Mouse (Mus musculus): ENCODE results near the gene Pigp. TPM values are rescaled to one million over a fixed set of nuclear protein-coding genes. Genes with fewer than 3 reads are reported as not detected.

The Pigp gene
- polyA plus RNA-seq, 1 experiment from 2014 or later, result 122 TPM

- Histone ChIP-seq H3K36me3 (0 out of 2 replicates have a peak, but pooled peaks cover 3% of the 10 kb centered on the region), H3K9ac (no peak overlapping the region), H3K9me3 (no peaks in the 10 kb centered on the region), H3K27me3 (no peaks in the 10 kb centered on the region), H3K4me2 (no peak overlapping the region), H3K4me1 (0 out of 2 replicates have a peak, but pooled peaks cover 7% of the 10 kb centered on the region), H3K4me3 (no peak overlapping the region), H3K27ac (no peak overlapping the region)
- ATAC-seq (ENCODE audit: insufficient number of reproducible peaks, insufficient read depth, low FRiP score, low TSS enrichment, low read depth), result no peak
- 93% methylated on average over 7 of the region's 7 CpGs for WGBS
These were observed 16.0 kb upstream of the Pigp start for GRCm38 (mm10) chr16:94387690-94388089.

GRCm38 (mm10) chr16:94383277-94383676 is 11.6 kb upstream of the Pigp start:
- Histone ChIP-seq H3K27ac (no peak overlapping the region), H3K36me3 (0 out of 2 replicates have a peak, but pooled peaks cover 3% of the 10 kb centered on the region), H3K4me2 (no peak overlapping the region), H3K9ac (no peak overlapping the region), H3K9me3 (no peaks in the 10 kb centered on the region), H3K27me3 (no peaks in the 10 kb centered on the region), H3K4me1 (peaks cover 22% of the 10 kb centered on the region; the same call in 1 of the 2 replicates), H3K4me3 (no peak overlapping the region)
- WGBS, result 95% methylated on average over 3 of the region's 3 CpGs
- ATAC-seq (ENCODE audit: insufficient number of reproducible peaks, insufficient read depth, low FRiP score, low TSS enrichment, low read depth), result no peak

- H3K36me3 ChIP-seq, result no peaks in the 10 kb centered on the region
- no peak overlapping the region for H3K27ac ChIP-seq
- H3K4me2 ChIP-seq, result no peak overlapping the region
- no peaks in the 10 kb centered on the region for H3K27me3 ChIP-seq
- H3K9ac ChIP-seq, result no peak overlapping the region
- 70% methylated on average over 1 of the region's 1 CpGs for WGBS
- H3K4me1 ChIP-seq, result peaks cover 28% of the 10 kb centered on the region; the same call in 1 of the 2 replicates
- no peak for ATAC-seq (ENCODE audit: insufficient number of reproducible peaks, insufficient read depth, low FRiP score, low TSS enrichment, low read depth)
- no peak overlapping the region for H3K4me3 ChIP-seq
- no peaks in the 10 kb centered on the region for H3K9me3 ChIP-seq
These were observed 7.7 kb upstream of the Pigp start for GRCm38 (mm10) chr16:94379386-94379785.

DNA sequence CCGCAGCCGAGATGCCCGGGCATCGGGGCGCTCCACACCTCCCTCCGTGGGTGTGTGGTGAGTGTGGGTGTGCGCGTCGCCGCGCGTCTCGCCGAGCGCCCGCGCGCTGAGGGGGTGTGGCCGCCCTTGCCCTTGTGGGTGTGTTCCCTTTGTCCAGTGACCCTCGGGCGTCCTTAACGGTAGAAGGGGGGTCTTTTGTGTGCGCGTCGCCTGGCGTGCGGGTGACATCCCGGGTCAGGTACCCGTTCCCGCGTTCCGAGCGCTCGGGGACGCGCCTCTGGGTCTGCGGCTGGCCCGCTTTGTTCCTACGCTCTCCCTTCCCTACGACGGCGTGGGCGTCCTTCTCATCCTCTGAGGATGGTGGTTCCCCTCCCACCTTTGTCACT is 734 bp downstream of the Pigp start:
- peak overlapping the region; percentile 93 for H3K9ac ChIP-seq
- WGBS, result under 1% methylated on average over 42 of the region's 43 CpGs
- H3K9me3 ChIP-seq, result no peaks in the 10 kb centered on the region
- H3K4me1 ChIP-seq, result peaks cover 18% of the 10 kb centered on the region
- H3K4me2 ChIP-seq, result peak overlapping the region; percentile 72
- peak; percentile 84 for ATAC-seq (ENCODE audit: insufficient number of reproducible peaks, insufficient read depth, low FRiP score, low TSS enrichment, low read depth)
- no peaks in the 10 kb centered on the region; the same call in 1 of the 2 replicates for H3K36me3 ChIP-seq
- H3K4me3 ChIP-seq, result peak overlapping the region; percentile 85
- peak overlapping the region; percentile 97 for H3K27ac ChIP-seq
- H3K27me3 ChIP-seq, result no peaks in the 10 kb centered on the region

DNA sequence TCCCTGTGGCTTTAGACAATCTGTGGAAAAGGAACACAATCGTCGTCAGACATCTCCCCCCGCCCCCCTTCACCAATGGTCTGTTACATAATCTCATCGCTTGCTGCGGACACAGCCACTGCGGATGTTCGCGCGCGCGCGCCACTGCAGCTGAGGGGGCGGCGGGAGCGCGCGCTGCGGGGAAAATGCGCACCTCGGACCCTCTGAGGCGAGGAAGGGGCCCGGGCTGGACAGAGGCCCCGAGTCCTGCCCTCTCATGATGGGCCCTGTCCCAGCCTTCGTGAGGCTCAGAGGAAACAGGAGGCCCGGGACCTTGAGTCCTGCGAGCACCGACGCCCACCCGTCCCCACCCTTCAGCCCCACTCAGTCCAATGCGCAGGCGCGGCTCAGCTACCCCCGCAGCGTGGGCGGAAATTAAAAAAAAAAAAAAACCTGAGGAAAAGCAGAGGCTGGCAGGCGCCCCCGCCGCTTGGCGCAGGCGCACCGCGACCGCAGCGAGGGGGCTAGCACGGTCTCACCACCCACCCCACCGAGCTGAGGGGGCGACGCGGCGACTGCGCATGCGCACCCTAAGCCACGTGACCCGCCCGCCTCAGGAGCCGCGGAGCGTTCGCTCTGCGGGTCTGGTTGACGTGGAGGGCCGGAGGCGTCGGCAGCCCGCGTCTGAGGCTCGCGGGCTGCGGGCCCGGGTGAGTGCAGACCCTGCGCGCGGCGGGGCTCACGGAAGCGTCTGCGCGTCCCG is 1.3 kb downstream of the Pigp start, which contains the start of gene Ttc3:
TSS of gene Ttc3 (plus strand) at position 446 of the 742 bp plus-strand sequence.
- H3K27me3 ChIP-seq, result no peaks in the 10 kb centered on the region
- H3K9ac ChIP-seq, result peak within 1 kb of the TSS; percentile 93
- peaks cover 18% of the 10 kb centered on the region for H3K4me1 ChIP-seq
- H3K9me3 ChIP-seq, result no peaks in the 10 kb centered on the region
- peak within 1 kb of the TSS; percentile 85 for H3K4me3 ChIP-seq
- peaks cover 2% of the 10 kb centered on the region; the same call in 1 of the 2 replicates for H3K36me3 ChIP-seq
- H3K4me2 ChIP-seq, result peak within 1 kb of the TSS; percentile 72
- H3K27ac ChIP-seq, result peak within 1 kb of the TSS; percentile 97
- peak; percentile 90 for ATAC-seq (ENCODE audit: insufficient number of reproducible peaks, insufficient read depth, low FRiP score, low TSS enrichment, low read depth)
- WGBS, result under 1% methylated on average over 78 of the region's 79 CpGs

DNA sequence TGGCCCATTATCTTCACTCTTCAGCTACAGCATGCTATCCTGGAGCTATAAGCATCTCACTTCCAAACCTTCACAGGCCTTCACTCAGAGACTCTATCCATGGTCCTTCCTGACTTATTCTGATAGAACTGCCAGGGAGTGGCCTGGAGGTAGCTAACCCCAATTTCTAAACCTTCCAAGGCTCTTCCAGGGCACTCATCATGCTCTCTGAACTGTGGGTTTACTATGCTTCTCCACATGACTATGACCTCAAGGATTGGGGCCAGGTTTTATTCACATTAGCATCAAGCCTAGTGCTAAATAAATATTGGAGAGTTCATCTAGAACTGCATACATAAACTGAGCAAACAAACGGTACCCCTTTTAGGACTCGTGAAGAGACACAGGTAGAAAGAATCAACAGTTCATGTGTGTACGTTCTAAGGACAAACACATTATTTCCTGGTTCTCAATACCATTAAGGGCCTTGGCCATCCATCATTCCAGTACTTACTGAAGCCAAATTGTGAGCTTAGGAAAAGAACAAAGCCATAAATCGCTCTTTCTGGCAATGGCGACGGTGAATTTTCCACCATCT is 2.0 kb downstream of the Pigp start:
- Histone ChIP-seq H3K4me3 (peak overlapping the region; percentile 85), H3K27ac (peak overlapping the region; percentile 97), H3K4me2 (peak overlapping the region; percentile 72), H3K27me3 (no peaks in the 10 kb centered on the region), H3K4me1 (peaks cover 15% of the 10 kb centered on the region), H3K36me3 (peaks cover 7% of the 10 kb centered on the region; the same call in 1 of the 2 replicates), H3K9me3 (no peaks in the 10 kb centered on the region), H3K9ac (peak overlapping the region; percentile 93)
- WGBS, result 5% methylated on average over 6 of the region's 6 CpGs
- no peak for ATAC-seq (ENCODE audit: insufficient number of reproducible peaks, insufficient read depth, low FRiP score, low TSS enrichment, low read depth)

DNA sequence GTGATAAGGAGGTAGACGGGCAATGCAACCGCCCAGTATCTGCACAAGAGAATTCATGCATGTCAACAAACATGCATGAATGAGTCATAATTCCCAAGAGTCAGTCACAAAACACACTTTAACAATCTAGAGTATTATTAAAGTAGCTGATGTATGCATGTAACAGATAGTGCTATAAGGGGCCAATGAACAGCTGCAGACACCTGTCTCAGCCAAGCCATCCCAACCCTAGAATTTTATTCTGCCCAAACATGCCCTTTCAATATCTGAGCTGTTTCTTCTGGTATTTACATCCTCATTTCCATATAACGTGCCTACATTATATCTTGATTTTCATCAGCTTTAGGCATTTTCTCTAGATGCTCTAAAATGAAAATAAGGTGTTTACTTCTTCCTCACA is 6.2 kb downstream of the Pigp start:
- H3K9me3 ChIP-seq, result no peaks in the 10 kb centered on the region
- H3K9ac ChIP-seq, result no peak overlapping the region
- no peak overlapping the region for H3K4me2 ChIP-seq
- H3K36me3 ChIP-seq, result peaks cover 8% of the 10 kb centered on the region; the same call in 1 of the 2 replicates
- ATAC-seq (ENCODE audit: insufficient number of reproducible peaks, insufficient read depth, low FRiP score, low TSS enrichment, low read depth), result no peak
- H3K4me1 ChIP-seq, result peaks cover 16% of the 10 kb centered on the region
- H3K27me3 ChIP-seq, result no peaks in the 10 kb centered on the region
- 81% methylated on average over 3 of the region's 3 CpGs for WGBS
- H3K27ac ChIP-seq, result no peak overlapping the region
- H3K4me3 ChIP-seq, result no peak overlapping the region

DNA sequence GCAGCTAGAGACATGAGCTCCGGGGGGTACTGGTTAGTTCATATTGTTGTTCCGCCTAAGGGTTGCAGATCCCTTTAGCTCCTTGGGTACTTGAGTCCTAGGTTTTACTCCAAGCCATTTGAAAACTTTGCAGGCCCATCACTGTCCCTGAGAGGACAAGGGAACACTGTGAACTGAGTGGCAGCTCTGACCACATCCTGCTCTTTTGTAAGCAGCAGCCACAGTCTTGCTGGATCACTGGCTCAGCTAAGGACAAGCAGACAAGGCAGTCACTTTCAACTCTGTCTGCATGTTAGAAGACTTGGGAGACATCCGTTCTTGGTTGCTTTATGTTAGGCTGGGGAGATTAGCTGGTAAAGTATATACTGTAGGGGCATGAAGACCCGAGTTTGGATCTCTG is 7.8 kb downstream of the Pigp start:
- 86% methylated on average over 4 of the region's 4 CpGs for WGBS
- Histone ChIP-seq H3K4me3 (no peak overlapping the region), H3K4me2 (no peak overlapping the region), H3K9ac (no peak overlapping the region), H3K4me1 (peaks cover 7% of the 10 kb centered on the region), H3K27ac (no peak overlapping the region), H3K27me3 (no peaks in the 10 kb centered on the region), H3K36me3 (peaks cover 8% of the 10 kb centered on the region; the same call in 1 of the 2 replicates), H3K9me3 (no peaks in the 10 kb centered on the region)
- ATAC-seq (ENCODE audit: insufficient number of reproducible peaks, insufficient read depth, low FRiP score, low TSS enrichment, low read depth), result no peak

DNA sequence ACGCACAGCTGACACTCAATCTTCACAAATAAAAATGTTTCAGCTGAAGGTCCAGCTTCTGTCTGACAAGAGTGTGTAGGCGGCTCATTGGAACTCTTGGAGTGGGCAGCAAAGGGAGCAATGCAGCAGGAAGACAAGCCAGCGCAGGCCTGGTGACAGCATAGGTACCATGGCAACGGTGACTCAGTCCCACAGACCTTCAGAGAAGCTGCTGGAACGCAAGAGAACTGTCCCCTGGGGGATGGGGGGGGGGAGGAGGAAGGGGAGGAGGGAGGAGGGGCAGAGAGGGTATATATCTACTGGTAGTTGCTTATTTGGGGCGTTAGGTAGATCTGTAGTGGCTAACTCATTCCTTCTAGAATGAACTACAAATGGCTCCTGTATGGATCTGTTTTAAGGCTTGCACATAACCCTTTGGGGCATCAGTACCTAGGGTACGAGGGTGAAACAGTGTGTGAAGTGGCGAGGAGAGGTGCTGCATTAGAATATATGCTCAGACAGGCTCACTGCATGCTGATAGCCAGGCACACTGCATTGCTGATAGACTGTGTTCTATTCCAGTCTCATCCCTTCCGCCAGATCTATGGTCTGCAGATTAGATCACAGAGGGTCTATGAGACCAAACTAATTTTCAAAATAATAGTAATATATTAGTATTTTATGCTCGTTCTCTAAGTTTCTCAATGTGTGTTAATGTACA is 9.3 kb downstream of the Pigp start:
- Histone ChIP-seq H3K9ac (no peak overlapping the region), H3K4me2 (no peak overlapping the region), H3K9me3 (no peaks in the 10 kb centered on the region), H3K27ac (no peak overlapping the region), H3K4me3 (no peak overlapping the region), H3K27me3 (no peaks in the 10 kb centered on the region), H3K4me1 (peaks cover 7% of the 10 kb centered on the region), H3K36me3 (peaks cover 8% of the 10 kb centered on the region; the same call in 1 of the 2 replicates)
- 46% methylated on average over 10 of the region's 10 CpGs for WGBS
- no peak for ATAC-seq (ENCODE audit: insufficient number of reproducible peaks, insufficient read depth, low FRiP score, low TSS enrichment, low read depth)

DNA sequence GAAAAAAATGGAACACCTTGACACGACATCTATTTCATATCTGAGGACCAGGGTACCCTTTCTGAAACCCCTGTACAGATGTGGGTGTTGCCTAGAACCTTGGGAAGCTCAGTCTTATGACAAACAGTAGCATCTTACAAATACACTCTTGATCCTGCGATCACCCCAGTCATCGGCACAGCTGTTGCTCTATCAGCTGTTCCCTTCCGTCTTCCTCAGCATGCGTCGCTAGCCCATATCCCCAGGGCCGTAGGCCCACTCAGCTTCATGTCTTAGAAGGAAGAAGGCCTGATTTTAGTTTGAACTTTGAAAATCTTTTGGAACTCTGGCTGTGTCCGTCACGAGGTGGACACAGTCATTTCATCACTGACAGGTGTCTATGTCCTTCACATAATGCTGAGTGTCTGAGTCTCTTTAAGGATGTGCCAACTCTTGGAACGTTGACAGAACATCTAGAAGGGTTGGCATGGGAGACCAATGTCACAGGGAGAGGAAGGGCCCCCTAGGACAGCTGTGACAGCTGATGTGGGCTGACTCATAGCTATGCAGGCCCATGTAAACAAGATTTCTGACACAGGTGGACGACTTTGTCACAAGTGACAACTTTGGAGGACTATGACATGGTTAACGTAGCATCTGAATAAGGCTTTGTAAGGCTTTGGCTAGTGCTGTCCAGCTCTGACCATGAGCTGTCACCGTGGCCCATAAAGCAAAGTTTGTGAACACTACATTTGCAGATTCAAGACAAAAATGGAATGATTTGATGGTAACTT is 10.9 kb downstream of the Pigp start:
- H3K9me3 ChIP-seq, result no peaks in the 10 kb centered on the region
- no peak overlapping the region for H3K27ac ChIP-seq
- H3K36me3 ChIP-seq, result 0 out of 2 replicates have a peak, but pooled peaks cover 8% of the 10 kb centered on the region
- no peaks in the 10 kb centered on the region for H3K27me3 ChIP-seq
- H3K4me2 ChIP-seq, result no peak overlapping the region
- no peak overlapping the region for H3K9ac ChIP-seq
- WGBS, result 85% methylated on average over 13 of the region's 13 CpGs
- peaks cover 7% of the 10 kb centered on the region for H3K4me1 ChIP-seq
- no peak overlapping the region for H3K4me3 ChIP-seq
- ATAC-seq (ENCODE audit: insufficient number of reproducible peaks, insufficient read depth, low FRiP score, low TSS enrichment, low read depth), result no peak

DNA sequence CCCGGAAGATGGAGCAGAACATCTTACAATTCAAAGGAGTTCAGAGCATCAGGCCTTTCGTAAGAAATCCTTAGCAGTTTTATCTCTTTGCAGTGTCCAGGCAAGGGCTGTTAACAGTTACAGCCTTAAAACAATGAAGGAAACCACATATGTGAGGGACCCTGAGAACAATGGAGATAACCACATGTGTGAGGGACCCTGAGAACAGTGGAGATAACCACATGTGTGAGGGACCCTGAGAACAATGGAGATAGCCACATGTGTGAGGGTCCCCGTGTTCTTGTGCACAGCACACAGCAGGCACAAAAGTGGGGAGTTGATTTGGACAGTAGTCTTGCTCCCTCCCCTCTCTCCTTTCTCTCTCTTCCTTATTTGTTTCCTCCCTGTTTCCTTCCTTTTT is 13.6 kb downstream of the Pigp start:
- H3K36me3 ChIP-seq, result no peaks in the 10 kb centered on the region
- H3K9me3 ChIP-seq, result no peaks in the 10 kb centered on the region
- no peak overlapping the region for H3K4me2 ChIP-seq
- no peak overlapping the region for H3K27ac ChIP-seq
- ATAC-seq (ENCODE audit: insufficient number of reproducible peaks, insufficient read depth, low FRiP score, low TSS enrichment, low read depth), result no peak
- H3K4me3 ChIP-seq, result no peak overlapping the region
- peaks cover 11% of the 10 kb centered on the region for H3K4me1 ChIP-seq
- WGBS, result 86% methylated on average over 3 of the region's 3 CpGs
- H3K9ac ChIP-seq, result no peak overlapping the region
- H3K27me3 ChIP-seq, result no peaks in the 10 kb centered on the region

All from embryonic facial prominence, embryonic 13.5 days (tissue).